Mouse (Mus musculus) bone marrow macrophage, adult 2 months (primary cell): ENCODE measurements around the gene Ntf5.

Experiments
- CTCF ChIP-seq: IDR thresholded peaks from 2 replicates; pipeline ENCODE4 v1.5.1; 2012; ENCODE audit warnings: low read depth, mild to moderate bottlenecking, low read length, moderate library complexity
- POLR2A ChIP-seq: IDR thresholded peaks from 2 replicates; pipeline ENCODE4 v1.6.1; 2012; ENCODE audit warnings: mild to moderate bottlenecking, low read depth, low read length, borderline replicate concordance

DNA sequence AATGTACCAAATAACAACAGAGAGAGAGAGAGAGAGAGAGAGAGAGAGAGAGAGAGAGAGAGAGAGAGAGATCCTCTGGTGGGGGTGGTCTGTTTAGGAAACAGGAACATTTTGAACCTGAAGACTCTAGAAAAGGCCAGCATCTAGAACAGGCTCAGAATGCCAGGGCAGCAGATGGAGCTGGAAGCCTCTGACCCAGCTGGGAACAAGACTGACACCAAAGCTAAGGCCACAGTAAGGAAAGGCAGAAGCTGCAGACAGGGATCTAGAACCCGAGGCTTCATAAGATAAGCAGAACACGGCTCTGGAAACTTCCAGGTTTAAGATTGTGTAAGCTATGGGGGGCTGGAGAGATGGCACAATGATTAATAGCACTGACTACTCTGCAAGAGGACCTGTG, 49.5 kb upstream of the Ntf5 start:
- TF ChIP-seq POLR2A (no peak), CTCF (no peak)
